Mouse (Mus musculus) neutrophil, adult 59 days (primary cell): Measurements from ENCODE around the gene Pou6f2. TPM values are rescaled to one million over a fixed set of nuclear protein-coding genes. Genes with fewer than 3 reads are reported as not detected.

Experiments used
- total RNA-seq, 2 experiments: library from RNA; stranded (reverse); gene quantifications; 1 replicate in 1 of 2; 2 replicates in 1 of 2; pipeline ENCODE4 v1.2.4; 2023

Gene Pou6f2
- total RNA-seq, result not detected

GRCm38 (mm10) chr13:18397586-18397985 is at the start of gene Pou6f2:
Gene Pou6f2, minus strand, starts transcription at chr13:18397686.

